Mouse (Mus musculus): ENCODE data around the gene Gne.

- no peak for TF ChIP-seq CTCF (IDR thresholded peaks at IDR 0.05; ENCODE audit: low read depth)
- TF ChIP-seq EP300 (IDR thresholded peaks at IDR 0.05; ENCODE audit: low read depth), result no peak
Observed at GRCm38 (mm10) chr4:44072146-44072872, 11.7 kb downstream of the Gne start.

Data from liver, embryonic 14.5 days (tissue).